Mouse (Mus musculus) activated CD4-positive, CD25-positive, alpha-beta regulatory T cell (primary cell): ENCODE measurements around the gene Ccdc97. TPM values are rescaled to one million over a fixed set of nuclear protein-coding genes. Genes with fewer than 3 reads are reported as not detected.

Experiments
- polyA plus RNA-seq, 2 experiments: library from polyadenylated mRNA; unstranded; fragments of 100-300 nt; shearing (Covaris generic); gene quantifications; one replicate each; pipeline ENCODE4 v1.2.1; 2017

Gene Ccdc97
- polyA plus RNA-seq = 10 to 100 TPM; 49.9 to 54.7 TPM

DNA sequence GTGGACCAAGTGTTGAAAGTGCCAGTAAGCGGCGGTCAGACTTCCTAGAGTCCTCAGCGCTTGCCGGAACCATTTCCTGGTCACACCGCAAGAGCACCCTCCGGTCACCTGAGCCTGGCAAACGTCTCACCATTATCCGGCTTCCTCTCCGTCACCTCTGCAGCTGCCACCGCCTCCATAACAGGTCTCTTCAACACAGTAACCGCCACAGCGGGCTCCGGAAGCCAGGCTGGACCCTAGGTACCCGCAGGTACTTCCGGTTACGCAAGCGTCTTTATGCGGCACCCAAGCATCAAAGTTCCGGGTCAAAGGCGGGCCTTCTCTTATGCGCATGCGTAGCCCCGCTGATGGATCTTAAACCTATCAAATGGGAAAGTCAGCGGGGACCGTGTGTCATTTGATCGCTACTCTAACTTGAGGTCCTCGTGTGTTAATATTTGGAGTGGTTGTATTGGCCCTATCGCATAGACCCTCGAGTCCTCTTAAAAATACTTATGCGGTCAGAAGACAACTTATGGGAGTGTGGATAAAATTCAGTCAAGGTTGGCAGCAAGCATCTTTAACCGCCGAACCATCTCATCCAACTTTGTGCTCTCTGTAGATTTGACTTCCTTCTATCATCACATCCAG, at the start of gene Ccdc97:
TSS of gene Ccdc97 (minus strand) at position 301 of the 630 bp plus-strand sequence.

DNA sequence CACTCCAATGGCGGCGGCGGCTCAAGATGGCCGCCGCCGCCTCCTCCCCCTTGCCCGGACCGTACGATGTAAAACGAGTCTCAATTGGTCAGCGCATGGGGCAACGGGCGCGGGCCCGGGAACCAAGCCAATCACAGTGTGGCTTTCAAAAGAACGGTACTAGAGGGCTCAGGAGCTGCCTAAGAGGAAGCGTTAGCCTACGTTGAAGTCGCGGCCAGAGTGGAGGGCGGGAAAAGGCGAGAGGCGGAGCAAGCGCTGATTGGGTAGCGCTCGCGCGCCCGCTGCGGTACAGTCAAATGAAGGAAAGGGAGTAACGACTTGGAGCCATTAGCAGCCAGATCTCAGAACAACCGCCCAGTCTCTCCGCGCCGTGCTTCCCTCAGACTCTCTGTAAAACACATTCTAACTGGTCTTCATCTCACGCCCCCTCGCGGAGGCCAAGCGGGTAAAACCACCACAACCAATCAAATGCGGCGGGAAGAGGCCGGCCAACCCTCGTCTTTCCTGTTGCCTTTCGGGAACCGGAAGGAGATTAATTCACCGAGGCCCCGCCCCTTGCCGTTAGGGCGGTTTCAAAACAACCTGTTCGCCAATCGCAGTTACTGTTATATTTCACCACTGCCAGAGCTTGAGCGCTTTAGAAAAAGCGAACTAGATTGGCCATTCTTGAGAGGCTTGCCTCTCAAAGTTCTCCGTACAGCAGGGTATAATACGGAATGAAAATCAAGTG, 36.0 kb upstream of the Ccdc97 start, which contains the start of gene Hnrnpul1:
TSS of gene Hnrnpul1 (minus strand) at position 20 of the 730 bp plus-strand sequence.

GRCm38 (mm10) chr7:25686680-25687531, 32.0 kb downstream of the Ccdc97 start, which contains the start of gene Tgfb1:
Tgfb1 (plus strand) TSS chr7:25687002.

DNA sequence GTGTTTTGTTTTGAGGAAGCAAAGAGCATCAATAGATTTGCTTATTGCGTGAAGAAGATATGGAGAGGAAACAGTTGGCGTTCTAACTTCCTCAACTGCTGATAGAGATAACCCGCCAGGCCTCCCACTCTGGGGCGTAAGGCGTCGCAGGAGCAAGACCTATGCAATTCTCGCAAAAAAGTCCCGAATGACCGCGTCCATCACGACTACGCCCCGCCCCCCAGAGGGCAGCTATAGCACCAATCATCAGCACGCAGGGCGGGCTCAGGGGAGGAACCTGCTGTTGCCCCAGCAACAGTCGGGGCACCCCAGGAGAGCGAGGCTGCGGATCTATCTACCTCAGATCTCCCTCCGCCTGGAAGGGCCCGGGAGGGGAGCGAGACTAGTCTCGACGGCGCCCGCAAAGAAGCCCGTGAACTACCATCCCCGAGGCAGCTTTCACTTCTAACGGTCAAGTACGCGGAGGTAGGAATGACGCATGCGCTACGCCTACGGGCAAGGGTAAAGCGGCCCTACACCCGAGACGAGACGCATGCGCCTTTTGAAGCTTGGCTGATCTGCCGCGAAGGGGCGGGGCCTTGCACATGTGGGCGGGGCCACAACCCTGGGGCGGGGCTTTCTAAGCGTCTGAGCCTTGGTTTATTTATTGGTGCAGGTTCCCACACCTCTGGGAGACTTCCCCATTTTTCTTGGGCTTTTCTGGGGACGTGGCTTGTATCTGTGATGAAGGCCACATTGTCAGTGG, 38.2 kb downstream of the Ccdc97 start, which contains the start of gene B9d2:
TSS of gene B9d2 (plus strand) at position 267 of the 745 bp plus-strand sequence.

GRCm38 (mm10) chr7:25674719-25675300, 44.1 kb downstream of the Ccdc97 start, which contains the start of gene Tmem91:
Tmem91 (minus strand) TSS chr7:25675166.

Other genes starting within 250 kb of the Ccdc97 start
- gene Ceacam1, start 241.5 kb downstream of the Ccdc97 start, polyA plus RNA-seq = 1 to 10 TPM in 1 of 2 experiments, under 1 TPM in 1; 0.97 to 2.0 TPM
- not detected for gene Ceacam2, start 179.2 kb downstream of the Ccdc97 start, polyA plus RNA-seq
- gene Erich4, start 103.2 kb downstream of the Ccdc97 start, polyA plus RNA-seq = not detected
- 10 to 100 TPM; 53.6 to 55.0 TPM for gene Dmac2, start 99.7 kb downstream of the Ccdc97 start, polyA plus RNA-seq
- 1 to 10 TPM in 1 of 2 experiments, under 1 TPM in 1; 0.86 to 1.3 TPM for gene B3gnt8, start 92.4 kb downstream of the Ccdc97 start, polyA plus RNA-seq
- gene Bckdha, start 60.1 kb downstream of the Ccdc97 start, polyA plus RNA-seq = 10 to 100 TPM; 33.0 to 39.0 TPM
- 100 to 1,000 TPM; 102 to 119 TPM for gene Exosc5, start 59.9 kb downstream of the Ccdc97 start, polyA plus RNA-seq
- gene Tmem91, start 43.9 kb downstream of the Ccdc97 start, polyA plus RNA-seq = 1 to 10 TPM; 2.4 to 3.8 TPM
- gene B9d2, start 38.3 kb downstream of the Ccdc97 start, polyA plus RNA-seq = 10 to 100 TPM; 51.9 to 59.9 TPM
- gene Tgfb1, start 32.1 kb downstream of the Ccdc97 start, polyA plus RNA-seq = 100 to 1,000 TPM; 131 to 156 TPM
- gene Hnrnpul1, start 35.7 kb upstream of the Ccdc97 start, polyA plus RNA-seq = 100 to 1,000 TPM in 1 of 2 experiments, 10 to 100 TPM in 1; 86.7 to 119 TPM
- gene Axl, start 69.6 kb upstream of the Ccdc97 start, polyA plus RNA-seq = 10 to 100 TPM in 1 of 2 experiments, 1 to 10 TPM in 1; 8.6 to 28.2 TPM
- gene Cyp2s1, start 97.8 kb upstream of the Ccdc97 start, polyA plus RNA-seq = 10 to 100 TPM in 1 of 2 experiments, 1 to 10 TPM in 1; 4.8 to 22.1 TPM
- gene Cyp2b10, start 178.5 kb upstream of the Ccdc97 start, polyA plus RNA-seq = not detected